Mouse (Mus musculus) stomach, postnatal 0 days (tissue): ENCODE measurements around the gene Nup210. TPM values are rescaled to one million over a fixed set of nuclear protein-coding genes. Genes with fewer than 3 reads are reported as not detected.

Experiments used
- ATAC-seq: fragments of 200-750 bp; cut with Nextera tagmentation; 2 replicates; pipeline ENCODE4 v1.8.0; 2017; ENCODE audit not compliant: low FRiP score, low TSS enrichment
- DNase-seq: peaks from one replicate; pipeline ENCODE4 v3.0.0-alpha.2; 2016; ENCODE audit warnings: low spot score
- H3K27ac ChIP-seq: fragments of 300-500 bp; sonication (generic); replicated peaks from 2 replicates; pipeline ENCODE4 v1.5.1; 2014; ENCODE audit warnings: mild to moderate bottlenecking, control low read depth
- H3K27me3 ChIP-seq: fragments of 300-500 bp; sonication (generic); 2 replicates; pipeline ENCODE4 v1.6.1; 2014; ENCODE audit warnings: low read length; ENCODE audit not compliant: control insufficient read depth, insufficient read depth
- H3K36me3 ChIP-seq: fragments of 300-500 bp; sonication (generic); 2 replicates; pipeline ENCODE4 v1.6.1; 2014; ENCODE audit warnings: low read length, mixed read lengths; ENCODE audit not compliant: control insufficient read depth, insufficient read depth
- H3K4me1 ChIP-seq: fragments of 300-500 bp; sonication (generic); replicated peaks from 2 replicates; pipeline ENCODE4 v1.6.1; 2014; ENCODE audit warnings: antibody characterized with exemption; ENCODE audit not compliant: control insufficient read depth, insufficient read depth
- H3K4me2 ChIP-seq: fragments of 300-500 bp; sonication (generic); replicated peaks from 2 replicates; pipeline ENCODE4 v1.6.1; 2014; ENCODE audit warnings: low read depth, mild to moderate bottlenecking, control low read depth, moderate library complexity
- H3K4me3 ChIP-seq: fragments of 300-500 bp; sonication (generic); 2 replicates; pipeline ENCODE4 v1.5.1; 2014; ENCODE audit warnings: low read depth, low read length, control low read depth
- H3K9ac ChIP-seq: fragments of 300-500 bp; sonication (generic); 2 replicates; pipeline ENCODE4 v1.6.1; 2014; ENCODE audit warnings: mild to moderate bottlenecking, low read length, control low read depth, mixed read lengths
- H3K9me3 ChIP-seq: fragments of 300-500 bp; sonication (generic); 2 replicates; pipeline ENCODE4 v1.6.1; 2016; ENCODE audit warnings: low read length; ENCODE audit not compliant: control insufficient read depth
- CTCF ChIP-seq: IDR thresholded peaks from 2 replicates; pipeline ENCODE4 v1.5.1; 2016; ENCODE audit warnings: antibody characterized with exemption, low read depth, mild to moderate bottlenecking, moderate library complexity
- EP300 ChIP-seq: optimal IDR thresholded peaks from 2 replicates; pipeline ENCODE3; 2016; ENCODE audit warnings: antibody characterized with exemption
- WGBS: fragments of 180-500 bp; shearing (Covaris S2); extraction: QIAGEN DNeasy Blood & Tissue Kit; methylation state at CpG from one replicate; pipeline ENCODE4 v1.1.7; 2014; 5-methylcytosine and 5-hydroxymethylcytosine counted together
- polyA plus RNA-seq: library from polyadenylated mRNA; unstranded; fragments of >200 nt; fragmentation: Nextera tagmentation; extraction: Ambion mirVana; gene quantifications from 2 replicates; pipeline ENCODE4 v1.2.1, GENCODE M21; 2015

Nup210 gene
- polyA plus RNA-seq, 1 experiment from 2014 or later = 2.4 TPM

DNA sequence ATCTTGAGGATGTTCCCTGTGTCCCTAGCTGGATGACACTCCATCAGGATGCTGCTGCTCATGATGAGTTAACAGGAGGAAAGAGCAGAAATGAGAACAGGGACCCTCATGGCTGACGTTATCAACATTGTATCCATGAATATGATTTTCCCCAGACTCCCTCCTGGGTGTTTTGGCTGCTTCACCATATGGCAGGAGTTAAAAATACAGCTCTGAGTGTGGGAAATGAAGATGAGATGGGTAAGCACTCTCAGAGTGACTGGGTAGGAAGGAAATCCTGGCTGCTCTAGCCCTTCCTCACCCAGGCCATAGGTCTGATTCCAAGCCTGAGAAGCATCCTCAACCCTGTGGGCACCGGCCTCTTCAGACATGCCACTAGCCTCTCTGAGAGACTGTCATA lies 142.3 kb downstream of the Nup210 start:
- ATAC-seq (no peak), DNase-seq (no peak)
- Histone ChIP-seq H3K9me3 (no peaks in the 10 kb centered on the region), H3K4me1 (no peaks in the 10 kb centered on the region), H3K36me3 (no peaks in the 10 kb centered on the region), H3K27me3 (no peaks in the 10 kb centered on the region), H3K27ac (no peak overlapping the region), H3K9ac (no peak overlapping the region), H3K4me3 (no peak overlapping the region), H3K4me2 (no peak overlapping the region)
- TF ChIP-seq EP300 (no peak), CTCF (no peak)
- 68% methylated on average over 2 of the region's 2 CpGs for WGBS

DNA sequence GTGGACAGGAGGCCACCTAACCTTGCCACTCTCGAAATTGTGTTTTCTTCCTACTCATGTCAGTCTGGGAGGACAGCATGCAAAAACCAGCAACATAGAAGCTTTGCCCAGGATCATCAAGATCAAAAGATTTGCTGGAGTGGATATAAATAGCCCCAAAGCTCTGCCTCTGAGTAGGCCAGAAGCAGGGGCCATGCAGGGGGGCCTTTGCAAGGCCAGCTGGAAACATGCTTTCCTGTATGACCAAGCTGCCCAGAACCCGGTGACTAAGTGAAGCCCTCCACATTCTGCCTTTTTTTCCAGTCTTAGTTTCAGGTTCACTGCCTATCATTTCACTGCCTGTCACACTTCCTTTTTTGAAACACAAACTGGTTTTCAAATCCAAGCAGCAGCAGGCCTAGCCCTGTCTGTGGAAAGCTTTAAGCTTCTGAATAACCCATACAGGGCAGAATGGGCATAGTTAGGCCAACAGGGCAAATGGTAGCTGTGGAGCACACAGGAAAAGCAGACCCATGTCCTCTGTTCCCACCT lies 147.2 kb downstream of the Nup210 start:
- Histone ChIP-seq H3K4me1 (no peaks in the 10 kb centered on the region), H3K36me3 (no peaks in the 10 kb centered on the region), H3K4me2 (no peak overlapping the region), H3K27ac (no peak overlapping the region), H3K27me3 (no peaks in the 10 kb centered on the region), H3K9me3 (no peaks in the 10 kb centered on the region), H3K4me3 (no peak overlapping the region), H3K9ac (no peak overlapping the region)
- ATAC-seq = no peak
- no peak for DNase-seq
- TF ChIP-seq CTCF = no peak
- TF ChIP-seq EP300 = no peak
- WGBS = 27% methylated on average over 2 of the region's 2 CpGs

Other genes starting within 250 kb of the Nup210 start
- 4.8 and 5.1 TPM in 2 replicates for gene Iqsec1, start 128.1 kb downstream of the Nup210 start, polyA plus RNA-seq
- gene Hdac11, start 39.8 kb upstream of the Nup210 start, polyA plus RNA-seq = 6.5 and 7.1 TPM in 2 replicates
- 29.5 and 32.1 TPM in 2 replicates for gene Fbln2, start 95.6 kb upstream of the Nup210 start, polyA plus RNA-seq